Mouse (Mus musculus): Measurements from ENCODE around the gene Olfr924. TPM values are rescaled to one million over a fixed set of nuclear protein-coding genes. Genes with fewer than 3 reads are reported as not detected.
"Not testable (repeated sequence)": the region's sequence is repeated elsewhere in the genome, so short reads cannot be mapped to it uniquely, and the experiment has no call there.

Gene Olfr924
- polyA plus RNA-seq (2015; fragmentation: Nextera tagmentation; extraction: Ambion mirVana) = 0.08 TPM in 1 of 2 replicates, not detected in the other

GRCm38 (mm10) chr9:38844149-38844548, at the start of gene Olfr924:
Gene Olfr924, plus strand, starts transcription at chr9:38844449.
- H3K36me3 ChIP-seq = no peaks in the 10 kb centered on the region
- H3K4me2 ChIP-seq (replicated peaks) = no peak within 1 kb of the TSS
- H3K27ac ChIP-seq (replicated peaks) = no peak within 1 kb of the TSS
- H3K9ac ChIP-seq = no peak within 1 kb of the TSS
- no peaks in the 10 kb centered on the region for H3K4me1 ChIP-seq
- no peaks in the 10 kb centered on the region for H3K9me3 ChIP-seq (replicated peaks)
- no peaks in the 10 kb centered on the region for H3K27me3 ChIP-seq
- no peak within 1 kb of the TSS for H3K4me3 ChIP-seq (replicated peaks)
- no peak for ATAC-seq (ENCODE audit: insufficient number of reproducible peaks, low FRiP score, low TSS enrichment, low read depth)
- WGBS = 81% methylated on average over 1 of the region's 1 CpGs

- no peaks in the 10 kb centered on the region for H3K9me3 ChIP-seq (replicated peaks)
- no peak overlapping the region for H3K4me2 ChIP-seq (replicated peaks)
- H3K4me3 ChIP-seq (replicated peaks) = no peak overlapping the region
- no peak for ATAC-seq (ENCODE audit: insufficient number of reproducible peaks, low FRiP score, low TSS enrichment, low read depth)
- H3K4me1 ChIP-seq = no peaks in the 10 kb centered on the region
- H3K36me3 ChIP-seq = no peaks in the 10 kb centered on the region
- no peaks in the 10 kb centered on the region for H3K27me3 ChIP-seq
- no peak overlapping the region for H3K9ac ChIP-seq
- H3K27ac ChIP-seq (replicated peaks) = no peak overlapping the region
Measured at GRCm38 (mm10) chr9:38805696-38806095, 38.6 kb upstream of the Olfr924 start.

GRCm38 (mm10) chr9:38814314-38814713, 29.9 kb upstream of the Olfr924 start, which contains the start of gene Olfr922:
Gene Olfr922, plus strand, starts transcription at chr9:38814614.
- Histone ChIP-seq H3K27ac (replicated peaks) (no peak within 1 kb of the TSS), H3K4me3 (replicated peaks) (no peak within 1 kb of the TSS), H3K9me3 (replicated peaks) (no peaks in the 10 kb centered on the region), H3K4me1 (no peaks in the 10 kb centered on the region), H3K4me2 (replicated peaks) (no peak within 1 kb of the TSS), H3K27me3 (no peaks in the 10 kb centered on the region), H3K36me3 (no peaks in the 10 kb centered on the region), H3K9ac (no peak within 1 kb of the TSS)
- no peak for ATAC-seq (ENCODE audit: insufficient number of reproducible peaks, low FRiP score, low TSS enrichment, low read depth)
- WGBS = 59% methylated on average over 2 of the region's 2 CpGs

GRCm38 (mm10) chr9:38815458-38815986, 28.7 kb upstream of the Olfr924 start:
- Histone ChIP-seq H3K9ac (no peak overlapping the region), H3K9me3 (replicated peaks) (no peaks in the 10 kb centered on the region), H3K4me3 (replicated peaks) (no peak overlapping the region), H3K36me3 (no peaks in the 10 kb centered on the region), H3K27me3 (no peaks in the 10 kb centered on the region), H3K4me2 (replicated peaks) (no peak overlapping the region), H3K27ac (replicated peaks) (no peak overlapping the region), H3K4me1 (no peaks in the 10 kb centered on the region)
- WGBS = 96% methylated on average over 1 of the region's 1 CpGs
- ATAC-seq (ENCODE audit: insufficient number of reproducible peaks, low FRiP score, low TSS enrichment, low read depth) = no peak

GRCm38 (mm10) chr9:38826245-38826644, 18.0 kb upstream of the Olfr924 start, which contains the start of gene Olfr923:
Gene Olfr923, plus strand, starts transcription at chr9:38826545.
- Histone ChIP-seq H3K4me1 (no peaks in the 10 kb centered on the region), H3K4me2 (replicated peaks) (no peak within 1 kb of the TSS), H3K27me3 (no peaks in the 10 kb centered on the region), H3K4me3 (replicated peaks) (no peak within 1 kb of the TSS), H3K27ac (replicated peaks) (no peak within 1 kb of the TSS), H3K36me3 (no peaks in the 10 kb centered on the region), H3K9me3 (replicated peaks) (no peaks in the 10 kb centered on the region), H3K9ac (no peak within 1 kb of the TSS)
- no peak for ATAC-seq (ENCODE audit: insufficient number of reproducible peaks, low FRiP score, low TSS enrichment, low read depth)
- 84% methylated on average over 1 of the region's 1 CpGs for WGBS

- no peaks in the 10 kb centered on the region for H3K36me3 ChIP-seq
- no peaks in the 10 kb centered on the region for H3K9me3 ChIP-seq (replicated peaks)
- H3K4me1 ChIP-seq = no peaks in the 10 kb centered on the region
- H3K4me3 ChIP-seq (replicated peaks) = no peak overlapping the region
- H3K27ac ChIP-seq (replicated peaks) = no peak overlapping the region
- no peak overlapping the region for H3K4me2 ChIP-seq (replicated peaks)
- no peak overlapping the region for H3K9ac ChIP-seq
- ATAC-seq (ENCODE audit: insufficient number of reproducible peaks, low FRiP score, low TSS enrichment, low read depth) = no peak
- 66% methylated on average over 2 of the region's 2 CpGs for WGBS
- no peaks in the 10 kb centered on the region for H3K27me3 ChIP-seq
Measured at GRCm38 (mm10) chr9:38833027-38833426, 11.2 kb upstream of the Olfr924 start.

GRCm38 (mm10) chr9:38854760-38855159, 10.5 kb downstream of the Olfr924 start, which contains the start of gene Olfr26:
Gene Olfr26, plus strand, starts transcription at chr9:38855060.
- Histone ChIP-seq H3K9ac (no peak within 1 kb of the TSS), H3K27me3 (no peaks in the 10 kb centered on the region), H3K4me2 (replicated peaks) (no peak within 1 kb of the TSS), H3K4me3 (replicated peaks) (no peak within 1 kb of the TSS), H3K4me1 (no peaks in the 10 kb centered on the region), H3K27ac (replicated peaks) (no peak within 1 kb of the TSS), H3K9me3 (replicated peaks) (no peaks in the 10 kb centered on the region), H3K36me3 (no peaks in the 10 kb centered on the region)
- ATAC-seq (ENCODE audit: insufficient number of reproducible peaks, low FRiP score, low TSS enrichment, low read depth) = no peak

GRCm38 (mm10) chr9:38874880-38875279, 30.6 kb downstream of the Olfr924 start:
- not testable (repeated sequence) for H3K36me3 ChIP-seq; H3K27me3 ChIP-seq; H3K27ac ChIP-seq (replicated peaks); ATAC-seq (ENCODE audit: insufficient number of reproducible peaks, low FRiP score, low TSS enrichment, low read depth); H3K4me2 ChIP-seq (replicated peaks); H3K4me3 ChIP-seq (replicated peaks); H3K9ac ChIP-seq; H3K9me3 ChIP-seq (replicated peaks); H3K4me1 ChIP-seq
- 60% methylated on average over 2 of the region's 2 CpGs for WGBS

- WGBS = 73% methylated on average over 2 of the region's 2 CpGs
- Histone ChIP-seq H3K9ac (no peak within 1 kb of the TSS), H3K4me3 (replicated peaks) (no peak within 1 kb of the TSS), H3K4me1 (no peaks in the 10 kb centered on the region), H3K27me3 (no peaks in the 10 kb centered on the region), H3K36me3 (no peaks in the 10 kb centered on the region), H3K9me3 (replicated peaks) (no peaks in the 10 kb centered on the region), H3K4me2 (replicated peaks) (no peak within 1 kb of the TSS), H3K27ac (replicated peaks) (no peak within 1 kb of the TSS)
- ATAC-seq (ENCODE audit: insufficient number of reproducible peaks, low FRiP score, low TSS enrichment, low read depth) = no peak
Measured at GRCm38 (mm10) chr9:38876826-38877225, 32.6 kb downstream of the Olfr924 start, which contains the start of gene Olfr926. Gene Olfr926, plus strand, starts transcription at chr9:38877126.

Other genes with a start within 250 kb of the Olfr924 start
- gene Olfr914, start 239.3 kb upstream of the Olfr924 start, polyA plus RNA-seq (2015; fragmentation: Nextera tagmentation; extraction: Ambion mirVana) = not detected in 2 replicates
- not detected in 2 replicates for gene Olfr916, start 184.6 kb upstream of the Olfr924 start, polyA plus RNA-seq (2015; fragmentation: Nextera tagmentation; extraction: Ambion mirVana)
- gene Olfr917, start 178.6 kb upstream of the Olfr924 start, polyA plus RNA-seq (2015; fragmentation: Nextera tagmentation; extraction: Ambion mirVana) = not detected in 2 replicates
- 0.05 TPM in 1 of 2 replicates, not detected in the other for gene Olfr918, start 169.8 kb upstream of the Olfr924 start, polyA plus RNA-seq (2015; fragmentation: Nextera tagmentation; extraction: Ambion mirVana)
- not detected in 2 replicates for gene Olfr919, start 140.8 kb upstream of the Olfr924 start, polyA plus RNA-seq (2015; fragmentation: Nextera tagmentation; extraction: Ambion mirVana)
- gene Vwa5a, start 126.2 kb upstream of the Olfr924 start, polyA plus RNA-seq (2015; fragmentation: Nextera tagmentation; extraction: Ambion mirVana) = 28.9 and 30.4 TPM in 2 replicates
- gene Olfr920, start 92.2 kb upstream of the Olfr924 start, polyA plus RNA-seq (2015; fragmentation: Nextera tagmentation; extraction: Ambion mirVana) = 0.04 TPM in 1 of 2 replicates, not detected in the other
- gene Olfr921, start 71.4 kb upstream of the Olfr924 start, polyA plus RNA-seq (2015; fragmentation: Nextera tagmentation; extraction: Ambion mirVana) = not detected in 2 replicates
- not detected in 2 replicates for gene Olfr922, start 29.8 kb upstream of the Olfr924 start, polyA plus RNA-seq (2015; fragmentation: Nextera tagmentation; extraction: Ambion mirVana)
- 0.70 and 0.88 TPM in 2 replicates for gene Olfr923, start 17.9 kb upstream of the Olfr924 start, polyA plus RNA-seq (2015; fragmentation: Nextera tagmentation; extraction: Ambion mirVana)
- gene Olfr26, start 10.6 kb downstream of the Olfr924 start, polyA plus RNA-seq (2015; fragmentation: Nextera tagmentation; extraction: Ambion mirVana) = not detected in 2 replicates
- not detected in 2 replicates for gene Olfr926, start 32.7 kb downstream of the Olfr924 start, polyA plus RNA-seq (2015; fragmentation: Nextera tagmentation; extraction: Ambion mirVana)
- 0.30 TPM in 1 of 2 replicates, not detected in the other for gene Olfr930, start 85.4 kb downstream of the Olfr924 start, polyA plus RNA-seq (2015; fragmentation: Nextera tagmentation; extraction: Ambion mirVana)
- 0.11 and 0.14 TPM in 2 replicates for gene Olfr933, start 127.9 kb downstream of the Olfr924 start, polyA plus RNA-seq (2015; fragmentation: Nextera tagmentation; extraction: Ambion mirVana)
- 0.07 TPM in 1 of 2 replicates, not detected in the other for gene Olfr934, start 143.9 kb downstream of the Olfr924 start, polyA plus RNA-seq (2015; fragmentation: Nextera tagmentation; extraction: Ambion mirVana)
- 0.19 TPM in 1 of 2 replicates, not detected in the other for gene Olfr935, start 155.2 kb downstream of the Olfr924 start, polyA plus RNA-seq (2015; fragmentation: Nextera tagmentation; extraction: Ambion mirVana)
- 0.40 TPM in 1 of 2 replicates, not detected in the other for gene Olfr146, start 178.9 kb downstream of the Olfr924 start, polyA plus RNA-seq (2015; fragmentation: Nextera tagmentation; extraction: Ambion mirVana)
- gene Olfr937, start 220.5 kb downstream of the Olfr924 start, polyA plus RNA-seq (2015; fragmentation: Nextera tagmentation; extraction: Ambion mirVana) = not detected in 2 replicates
- gene Olfr938, start 234.4 kb downstream of the Olfr924 start, polyA plus RNA-seq (2015; fragmentation: Nextera tagmentation; extraction: Ambion mirVana) = not detected in 2 replicates

Measured in embryonic facial prominence, embryonic 15.5 days (tissue).